Mouse (Mus musculus) heart, adult 2 months (tissue): ENCODE results near the gene Galnt9.

Experiments
- CTCF ChIP-seq: fragments of 200-600 bp; IDR thresholded peaks from 2 replicates; pipeline ENCODE4 v1.8.1; 2022; ENCODE audit warnings: antibody characterized with exemption, mild to moderate bottlenecking, moderate library complexity
- POLR2A ChIP-seq: fragments of 200-500 bp; IDR thresholded peaks from 2 replicates; pipeline ENCODE4 v1.6.1; 2011; ENCODE audit warnings: mild to moderate bottlenecking, low read depth, low read length, control low read depth; ENCODE audit not compliant: insufficient read depth

GRCm38 (mm10) chr5:110562741-110563326, 18.7 kb downstream of the Galnt9 start:
- TF ChIP-seq POLR2A (no peak), CTCF (no peak)
